Mouse (Mus musculus): Measurements from ENCODE around the gene Stab2. TPM values are rescaled to one million over a fixed set of nuclear protein-coding genes. Genes with fewer than 3 reads are reported as not detected.
A peak's percentile ranks its signal among the peaks of the same experiment; 100 is the strongest.

The Stab2 gene
- polyA plus RNA-seq, 1 experiment from 2014 or later: 0.89 TPM

GRCm38 (mm10) chr10:87039800-87040199 is 32.0 kb upstream of the Stab2 start:
- Histone ChIP-seq H3K9ac (ENCODE audit: low read length) (no peak overlapping the region), H3K27me3 (ENCODE audit: control insufficient read depth, insufficient read depth, low read length) (no peaks in the 10 kb centered on the region), H3K9me3 (ENCODE audit: control insufficient read depth, low read length) (no peaks in the 10 kb centered on the region), H3K4me1 (ENCODE audit: control insufficient read depth in 2 of 2, insufficient read depth in 2 of 2, low read length in 2 of 2) (peaks cover 13 to 21% of the 10 kb centered on the region in 2 experiments), H3K36me3 (ENCODE audit: control insufficient read depth, insufficient read depth, low read length) (no peaks in the 10 kb centered on the region), H3K27ac (replicated peaks in 1 of 2; ENCODE audit: control insufficient read depth in 1 of 2, insufficient read depth in 1 of 2, low read depth in 2 of 2, low read length in 2 of 2) (peak overlapping the region; percentile 30 to 46; a peak in 2 of 4 replicates), H3K4me2 (ENCODE audit: low read length) (no peak overlapping the region), H3K4me3 (ENCODE audit: control insufficient read depth in 1 of 2, insufficient read depth in 1 of 2, low read depth in 1 of 2, low read length in 2 of 2) (no peak overlapping the region)
- ATAC-seq (ENCODE audit: insufficient number of reproducible peaks, insufficient read depth, low FRiP score, low read depth): peak; percentile 47
- WGBS: 39% methylated on average over 3 of the region's 3 CpGs

DNA sequence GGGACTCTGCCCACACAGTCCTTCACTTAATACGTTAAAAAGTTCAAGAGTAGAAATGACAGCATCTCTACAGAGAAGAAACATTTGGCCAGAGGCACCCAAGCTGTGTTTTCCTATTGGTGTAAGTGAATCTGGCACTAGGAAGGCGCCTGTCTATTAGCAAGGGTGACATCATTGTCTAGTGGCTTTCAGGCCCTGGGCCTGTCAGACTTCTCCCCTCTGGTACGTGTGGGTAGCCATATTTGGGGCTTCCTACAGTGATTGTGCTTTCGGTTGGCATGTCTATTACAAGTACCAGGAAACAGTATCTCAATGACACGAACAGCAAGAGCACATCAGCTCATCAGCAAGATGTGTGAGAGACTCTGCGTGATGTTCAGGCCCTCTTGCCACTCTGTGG is 31.5 kb upstream of the Stab2 start:
- Histone ChIP-seq H3K9ac (ENCODE audit: low read length) (no peak overlapping the region), H3K27ac (replicated peaks in 1 of 2; ENCODE audit: control insufficient read depth in 1 of 2, insufficient read depth in 1 of 2, low read depth in 2 of 2, low read length in 2 of 2) (peak overlapping the region; percentile 28 to 46; a peak in 3 of 4 replicates), H3K4me2 (ENCODE audit: low read length) (no peak overlapping the region), H3K4me1 (ENCODE audit: control insufficient read depth in 2 of 2, insufficient read depth in 2 of 2, low read length in 2 of 2) (peaks cover 13 to 21% of the 10 kb centered on the region in 2 experiments), H3K36me3 (ENCODE audit: control insufficient read depth, insufficient read depth, low read length) (no peaks in the 10 kb centered on the region), H3K9me3 (ENCODE audit: control insufficient read depth, low read length) (no peaks in the 10 kb centered on the region), H3K4me3 (ENCODE audit: control insufficient read depth in 1 of 2, insufficient read depth in 1 of 2, low read depth in 1 of 2, low read length in 2 of 2) (no peak overlapping the region), H3K27me3 (ENCODE audit: control insufficient read depth, insufficient read depth, low read length) (no peaks in the 10 kb centered on the region)
- 30% methylated on average over 6 of the region's 6 CpGs for WGBS
- 0 out of 2 replicates have a peak, but pooled peaks have one; percentile 10 for ATAC-seq (ENCODE audit: insufficient number of reproducible peaks, insufficient read depth, low FRiP score, low read depth)

DNA sequence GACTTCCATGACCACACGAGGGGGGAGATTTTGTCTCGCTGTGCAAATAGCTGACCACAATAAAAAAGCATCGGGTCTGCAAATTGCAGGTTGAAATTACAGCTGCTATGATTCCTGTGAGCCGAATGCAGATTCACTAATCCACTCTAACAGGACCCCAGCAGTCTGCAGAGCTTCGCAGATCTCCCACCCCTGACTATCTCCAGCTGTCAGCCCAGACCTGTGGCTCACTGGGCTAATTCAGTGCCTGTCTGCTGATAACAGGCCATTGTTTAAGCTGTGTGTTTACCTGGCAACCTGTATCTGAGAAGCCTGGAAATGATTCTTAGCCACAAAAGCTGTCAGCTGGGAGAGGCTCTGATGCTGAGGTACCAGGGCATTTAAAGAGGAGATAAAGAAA is 29.2 kb upstream of the Stab2 start:
- no peak overlapping the region for H3K27ac ChIP-seq (replicated peaks in 1 of 2; ENCODE audit: control insufficient read depth in 1 of 2, insufficient read depth in 1 of 2, low read depth in 2 of 2, low read length in 2 of 2)
- peak overlapping the region; percentile 45; the same call in 1 of the 2 replicates for H3K4me2 ChIP-seq (ENCODE audit: low read length)
- no peaks in the 10 kb centered on the region for H3K36me3 ChIP-seq (ENCODE audit: control insufficient read depth, insufficient read depth, low read length)
- peaks cover 13 to 21% of the 10 kb centered on the region in 2 experiments for H3K4me1 ChIP-seq (ENCODE audit: control insufficient read depth in 2 of 2, insufficient read depth in 2 of 2, low read length in 2 of 2)
- no peak for ATAC-seq (ENCODE audit: insufficient number of reproducible peaks, insufficient read depth, low FRiP score, low read depth)
- no peak overlapping the region for H3K4me3 ChIP-seq (ENCODE audit: control insufficient read depth in 1 of 2, insufficient read depth in 1 of 2, low read depth in 1 of 2, low read length in 2 of 2)
- H3K27me3 ChIP-seq (ENCODE audit: control insufficient read depth, insufficient read depth, low read length): no peaks in the 10 kb centered on the region
- no peaks in the 10 kb centered on the region for H3K9me3 ChIP-seq (ENCODE audit: control insufficient read depth, low read length)
- 0 out of 2 replicates have a peak overlapping the region, but pooled peaks have one; percentile 8 for H3K9ac ChIP-seq (ENCODE audit: low read length)
- 21% methylated on average over 5 of the region's 5 CpGs for WGBS

GRCm38 (mm10) chr10:87036271-87036703 is 28.5 kb upstream of the Stab2 start:
- no peak for ATAC-seq (ENCODE audit: insufficient number of reproducible peaks, insufficient read depth, low FRiP score, low read depth)
- Histone ChIP-seq H3K27ac (replicated peaks in 1 of 2; ENCODE audit: control insufficient read depth in 1 of 2, insufficient read depth in 1 of 2, low read depth in 2 of 2, low read length in 2 of 2) (no peak overlapping the region), H3K36me3 (ENCODE audit: control insufficient read depth, insufficient read depth, low read length) (no peaks in the 10 kb centered on the region), H3K9ac (ENCODE audit: low read length) (no peak overlapping the region), H3K4me2 (ENCODE audit: low read length) (peak overlapping the region; percentile 45), H3K27me3 (ENCODE audit: control insufficient read depth, insufficient read depth, low read length) (no peaks in the 10 kb centered on the region), H3K4me1 (ENCODE audit: control insufficient read depth in 2 of 2, insufficient read depth in 2 of 2, low read length in 2 of 2) (peaks cover 13 to 21% of the 10 kb centered on the region in 2 experiments), H3K9me3 (ENCODE audit: control insufficient read depth, low read length) (no peaks in the 10 kb centered on the region), H3K4me3 (ENCODE audit: control insufficient read depth in 1 of 2, insufficient read depth in 1 of 2, low read depth in 1 of 2, low read length in 2 of 2) (no peak overlapping the region)
- 42% methylated on average over 14 of the region's 14 CpGs for WGBS

DNA sequence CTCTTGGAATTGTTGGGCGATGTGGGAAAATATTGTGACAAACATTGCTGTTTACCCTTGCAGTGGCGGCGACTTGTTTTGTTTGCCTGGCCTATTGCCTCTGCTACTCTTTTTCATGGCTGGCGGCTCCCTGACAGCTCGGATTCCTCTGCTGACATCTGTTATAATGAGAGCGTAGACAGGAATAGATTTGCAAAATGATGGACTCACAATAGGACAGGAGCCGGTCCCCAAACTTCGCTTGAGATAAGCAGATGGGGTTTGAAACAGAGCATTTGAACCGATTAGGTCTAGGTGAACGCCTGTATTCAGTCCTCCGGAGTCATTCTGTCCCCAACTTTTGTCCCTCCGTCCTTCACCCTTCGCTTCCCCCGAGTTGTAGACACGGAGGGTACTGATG is 28.0 kb upstream of the Stab2 start:
- Histone ChIP-seq H3K36me3 (ENCODE audit: control insufficient read depth, insufficient read depth, low read length) (no peaks in the 10 kb centered on the region), H3K27me3 (ENCODE audit: control insufficient read depth, insufficient read depth, low read length) (no peaks in the 10 kb centered on the region), H3K27ac (replicated peaks in 1 of 2; ENCODE audit: control insufficient read depth in 1 of 2, insufficient read depth in 1 of 2, low read depth in 2 of 2, low read length in 2 of 2) (no peak overlapping the region), H3K4me2 (ENCODE audit: low read length) (no peak overlapping the region), H3K4me1 (ENCODE audit: control insufficient read depth in 2 of 2, insufficient read depth in 2 of 2, low read length in 2 of 2) (peaks cover 13 to 21% of the 10 kb centered on the region in 2 experiments), H3K9ac (ENCODE audit: low read length) (no peak overlapping the region), H3K9me3 (ENCODE audit: control insufficient read depth, low read length) (no peaks in the 10 kb centered on the region), H3K4me3 (ENCODE audit: control insufficient read depth in 1 of 2, insufficient read depth in 1 of 2, low read depth in 1 of 2, low read length in 2 of 2) (no peak overlapping the region)
- 67% methylated on average over 15 of the region's 15 CpGs for whole genome bisulfite sequencing
- ATAC-seq (ENCODE audit: insufficient number of reproducible peaks, insufficient read depth, low FRiP score, low read depth): no peak

DNA sequence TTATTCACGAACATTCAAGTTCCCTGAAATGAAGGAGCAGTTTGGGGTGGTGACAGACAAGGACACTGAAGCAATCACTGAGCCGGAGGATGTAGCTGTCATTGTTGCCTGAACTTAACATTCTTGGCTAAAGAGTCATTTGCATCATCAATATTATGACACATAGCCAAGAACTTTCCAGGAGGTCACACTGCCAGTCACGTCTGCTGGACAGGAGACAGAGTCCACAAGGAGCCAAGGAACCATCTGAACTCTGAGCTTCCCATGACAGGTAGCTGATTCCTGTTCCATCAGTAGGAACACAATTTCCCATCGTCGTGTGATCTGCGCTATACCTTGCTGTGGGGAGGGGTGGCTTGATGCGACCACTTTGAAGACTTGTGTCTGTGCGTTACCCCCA is 24.9 kb upstream of the Stab2 start:
- Histone ChIP-seq H3K36me3 (ENCODE audit: control insufficient read depth, insufficient read depth, low read length) (no peaks in the 10 kb centered on the region), H3K9me3 (ENCODE audit: control insufficient read depth, low read length) (no peaks in the 10 kb centered on the region), H3K9ac (ENCODE audit: low read length) (no peak overlapping the region), H3K27ac (replicated peaks in 1 of 2; ENCODE audit: control insufficient read depth in 1 of 2, insufficient read depth in 1 of 2, low read depth in 2 of 2, low read length in 2 of 2) (no peak overlapping the region), H3K27me3 (ENCODE audit: control insufficient read depth, insufficient read depth, low read length) (no peaks in the 10 kb centered on the region), H3K4me2 (ENCODE audit: low read length) (no peak overlapping the region), H3K4me1 (ENCODE audit: control insufficient read depth in 2 of 2, insufficient read depth in 2 of 2, low read length in 2 of 2) (peaks cover 10% of the 10 kb centered on the region in 2 experiments; a peak in 3 of 4 replicates), H3K4me3 (ENCODE audit: control insufficient read depth in 1 of 2, insufficient read depth in 1 of 2, low read depth in 1 of 2, low read length in 2 of 2) (no peak overlapping the region)
- ATAC-seq (ENCODE audit: insufficient number of reproducible peaks, insufficient read depth, low FRiP score, low read depth): no peak
- 73% methylated on average over 8 of the region's 8 CpGs for WGBS

DNA sequence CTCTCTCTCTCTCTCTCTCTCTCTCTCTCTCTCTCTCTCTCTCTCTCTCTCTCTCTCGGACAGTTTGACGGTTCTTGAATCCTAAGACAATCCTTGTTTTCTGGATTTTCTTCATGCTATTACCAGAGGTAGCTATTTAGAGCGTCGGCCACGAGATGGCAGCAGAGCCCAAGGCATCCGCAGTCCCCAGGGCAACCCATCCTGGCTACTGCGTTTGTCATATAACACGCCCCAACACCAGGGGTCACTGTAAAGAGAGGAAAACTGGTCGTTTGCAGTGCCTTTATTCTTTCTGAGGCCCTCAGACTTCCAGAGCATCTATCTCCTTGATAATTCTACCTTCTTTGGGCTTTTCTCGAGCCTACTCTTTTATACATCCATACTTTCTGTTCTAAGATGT is 17.1 kb upstream of the Stab2 start:
- no peaks in the 10 kb centered on the region for H3K36me3 ChIP-seq (ENCODE audit: control insufficient read depth, insufficient read depth, low read length)
- no peak overlapping the region for H3K4me3 ChIP-seq (ENCODE audit: control insufficient read depth in 1 of 2, insufficient read depth in 1 of 2, low read depth in 1 of 2, low read length in 2 of 2)
- no peaks in the 10 kb centered on the region for H3K9me3 ChIP-seq (ENCODE audit: control insufficient read depth, low read length)
- no peak overlapping the region for H3K4me2 ChIP-seq (ENCODE audit: low read length)
- H3K27ac ChIP-seq (replicated peaks in 1 of 2; ENCODE audit: control insufficient read depth in 1 of 2, insufficient read depth in 1 of 2, low read depth in 2 of 2, low read length in 2 of 2): no peak overlapping the region
- 0 out of 2 replicates have a peak, but pooled peaks cover 4% of the 10 kb centered on the region for H3K27me3 ChIP-seq (ENCODE audit: control insufficient read depth, insufficient read depth, low read length)
- 4% methylated on average over 8 of the region's 10 CpGs for WGBS
- ATAC-seq (ENCODE audit: insufficient number of reproducible peaks, insufficient read depth, low FRiP score, low read depth): no peak
- H3K4me1 ChIP-seq (ENCODE audit: control insufficient read depth in 2 of 2, insufficient read depth in 2 of 2, low read length in 2 of 2): no peaks in the 10 kb centered on the region
- no peak overlapping the region for H3K9ac ChIP-seq (ENCODE audit: low read length)

GRCm38 (mm10) chr10:87020711-87021110 is 12.9 kb upstream of the Stab2 start:
- H3K9ac ChIP-seq (ENCODE audit: low read length): no peak overlapping the region
- H3K27ac ChIP-seq (replicated peaks in 1 of 2; ENCODE audit: control insufficient read depth in 1 of 2, insufficient read depth in 1 of 2, low read depth in 2 of 2, low read length in 2 of 2): no peak overlapping the region
- H3K9me3 ChIP-seq (ENCODE audit: control insufficient read depth, low read length): no peaks in the 10 kb centered on the region
- H3K4me3 ChIP-seq (ENCODE audit: control insufficient read depth in 1 of 2, insufficient read depth in 1 of 2, low read depth in 1 of 2, low read length in 2 of 2): no peak overlapping the region
- WGBS: 61% methylated on average over 15 of the region's 16 CpGs
- H3K4me1 ChIP-seq (ENCODE audit: control insufficient read depth in 2 of 2, insufficient read depth in 2 of 2, low read length in 2 of 2): peaks cover 5 to 8% of the 10 kb centered on the region in 2 experiments
- no peak overlapping the region for H3K4me2 ChIP-seq (ENCODE audit: low read length)
- no peak for ATAC-seq (ENCODE audit: insufficient number of reproducible peaks, insufficient read depth, low FRiP score, low read depth)
- H3K36me3 ChIP-seq (ENCODE audit: control insufficient read depth, insufficient read depth, low read length): no peaks in the 10 kb centered on the region
- H3K27me3 ChIP-seq (ENCODE audit: control insufficient read depth, insufficient read depth, low read length): 0 out of 2 replicates have a peak, but pooled peaks cover 4% of the 10 kb centered on the region
